Mouse (Mus musculus) MEL (cell line): ENCODE data around the gene Pde3b. TPM values are rescaled to one million over a fixed set of nuclear protein-coding genes. Genes with fewer than 3 reads are reported as not detected.

ENCODE experiments used
- DNase-seq: peaks from one replicate; pipeline ENCODE4 v3.0.0; 2011; ENCODE audit warnings: low read depth, low spot score
- H3K27ac ChIP-seq: 2 replicates; pipeline ENCODE4 v1.5.1; 2012; ENCODE audit warnings: low read depth, mild to moderate bottlenecking, control low read depth, low read length, moderate library complexity; ENCODE audit not compliant: control insufficient read depth
- H3K27me3 ChIP-seq, 2 experiments: fragments of 150-350 bp in 1 of 2; sonication (generic) in 1 of 2; 2 replicates each; pipeline ENCODE4 v1.6.1; 2012; ENCODE audit warnings: low read length in 2 of 2, mild to moderate bottlenecking in 2 of 2, improper control_type of control experiment in 1 of 2, moderate library complexity in 1 of 2; ENCODE audit not compliant: insufficient read depth in 2 of 2, control insufficient read depth in 1 of 2
- H3K36me3 ChIP-seq, 2 experiments: 2 replicates each; pipeline ENCODE4 v1.6.1; 2012 to 2014; ENCODE audit warnings: low read length in 2 of 2, improper control_type of control experiment in 1 of 2, inconsistent platforms in 1 of 2, mild to moderate bottlenecking in 1 of 2; ENCODE audit not compliant: insufficient read depth in 2 of 2, control insufficient read depth in 1 of 2
- H3K4me1 ChIP-seq, 2 experiments: fragments of 150-350 bp in 1 of 2; sonication (generic) in 1 of 2; 2 replicates each; pipeline ENCODE4 v1.6.1; 2012; ENCODE audit warnings: low read length in 2 of 2, improper control_type of control experiment in 1 of 2, mild to moderate bottlenecking in 1 of 2; ENCODE audit not compliant: insufficient read depth in 2 of 2, control insufficient read depth in 1 of 2
- H3K4me3 ChIP-seq, 2 experiments: fragments of 150-350 bp in 1 of 2; sonication (generic) in 1 of 2; 2 replicates each; pipeline ENCODE4 v1.5.1; 2012; ENCODE audit warnings: low read depth in 2 of 2, low read length in 2 of 2, mild to moderate bottlenecking in 2 of 2, moderate library complexity in 2 of 2, control low read depth in 1 of 2, improper control_type of control experiment in 1 of 2; ENCODE audit not compliant: control insufficient read depth in 1 of 2, insufficient read depth in 1 of 2
- H3K79me2 ChIP-seq: 2 replicates; pipeline ENCODE4 v1.6.1; 2012; ENCODE audit warnings: mild to moderate bottlenecking, low read length, moderate library complexity; ENCODE audit not compliant: control insufficient read depth, poor library complexity, insufficient read depth
- H3K9ac ChIP-seq: 2 replicates; pipeline ENCODE4 v1.6.1; 2012; ENCODE audit warnings: low read depth, mild to moderate bottlenecking, control low read depth, low read length, moderate library complexity; ENCODE audit not compliant: control insufficient read depth, poor library complexity, severe bottlenecking
- H3K9me3 ChIP-seq: fragments of 150-350 bp; sonication (generic); replicated peaks from 2 replicates; pipeline ENCODE4 v1.6.1; 2012; ENCODE audit warnings: mild to moderate bottlenecking, low read length, improper control_type of control experiment, moderate library complexity; ENCODE audit not compliant: insufficient read depth
- BHLHE40 ChIP-seq: IDR thresholded peaks from 2 replicates; pipeline ENCODE4 v1.6.1; 2012; ENCODE audit warnings: low read depth, mild to moderate bottlenecking, inconsistent platforms, low read length, improper control_type of control experiment, borderline replicate concordance
- CHD1 ChIP-seq: IDR thresholded peaks from 2 replicates; pipeline ENCODE4 v1.6.1; 2012; ENCODE audit warnings: low read depth, mild to moderate bottlenecking, inconsistent platforms, low read length, improper control_type of control experiment
- EP300 ChIP-seq, 2 experiments: IDR thresholded peaks; 2 replicates each; pipeline ENCODE4 v1.6.1; 2011; ENCODE audit warnings: improper control_type of control experiment in 2 of 2, low read length in 2 of 2, low read depth in 1 of 2, mild to moderate bottlenecking in 1 of 2
- ETS1 ChIP-seq: IDR thresholded peaks from 2 replicates; pipeline ENCODE4 v1.6.1; 2012; ENCODE audit warnings: low read depth, mild to moderate bottlenecking, inconsistent platforms, low read length, improper control_type of control experiment, moderate library complexity
- GATA1 ChIP-seq: IDR thresholded peaks from 2 replicates; pipeline ENCODE4 v1.6.1; 2011; ENCODE audit warnings: low read depth, low read length, improper control_type of control experiment
- JUND ChIP-seq: IDR thresholded peaks from 2 replicates; pipeline ENCODE4 v1.6.1; 2011; ENCODE audit warnings: low read depth, mild to moderate bottlenecking, improper control_type of control experiment, low read length
- MAX ChIP-seq: IDR thresholded peaks from 2 replicates; pipeline ENCODE4 v1.6.1; 2011; ENCODE audit warnings: low read length, improper control_type of control experiment
- NELFE ChIP-seq: IDR thresholded peaks from 2 replicates; pipeline ENCODE4 v1.6.1; 2011; ENCODE audit warnings: low read depth, low read length, improper control_type of control experiment
- POLR2A ChIP-seq, 2 experiments: IDR thresholded peaks; 2 replicates each; pipeline ENCODE4 v1.6.1; 2011 to 2012; ENCODE audit warnings: low read length in 2 of 2, mild to moderate bottlenecking in 2 of 2, control low read depth in 1 of 2, improper control_type of control experiment in 1 of 2, low read depth in 1 of 2, moderate library complexity in 1 of 2; ENCODE audit not compliant: control insufficient read depth in 1 of 2, insufficient read depth in 1 of 2, poor library complexity in 1 of 2
- RCOR1 ChIP-seq: IDR thresholded peaks from 2 replicates; pipeline ENCODE4 v1.6.1; 2012; ENCODE audit warnings: low read depth, mild to moderate bottlenecking, inconsistent platforms, low read length, improper control_type of control experiment
- SIN3A ChIP-seq: IDR thresholded peaks from 2 replicates; pipeline ENCODE4 v1.6.1; 2012; ENCODE audit warnings: low read length, improper control_type of control experiment, inconsistent platforms
- USF1 ChIP-seq: IDR thresholded peaks from 2 replicates; pipeline ENCODE4 v1.6.1; 2014; ENCODE audit warnings: low read depth, mild to moderate bottlenecking, inconsistent platforms, low read length, improper control_type of control experiment, moderate library complexity
- USF2 ChIP-seq, 2 experiments: IDR thresholded peaks; 2 replicates each; pipeline ENCODE4 v1.6.1; 2011 to 2012; ENCODE audit warnings: improper control_type of control experiment in 2 of 2, low read length in 2 of 2, borderline replicate concordance in 1 of 2, inconsistent platforms in 1 of 2, low read depth in 1 of 2, mild to moderate bottlenecking in 1 of 2; ENCODE audit not compliant: insufficient read depth in 1 of 2
- ZC3H11A ChIP-seq: IDR thresholded peaks from 2 replicates; pipeline ENCODE4 v1.6.1; 2012; ENCODE audit warnings: low read depth, mild to moderate bottlenecking, inconsistent platforms, low read length, improper control_type of control experiment
- polyA plus RNA-seq, 2 experiments: library from polyadenylated mRNA; stranded (reverse) in 1 of 2; unstranded in 1 of 2; fragments of >175 nt in 1 of 2; fragments of >200 nt in 1 of 2; gene quantifications; 2 replicates each; pipeline versions ENCODE4 v1.2.1 to v1.2.4; 2012; ENCODE audit warnings: low replicate concordance in 2 of 2, low read depth in 1 of 2; ENCODE audit not compliant: insufficient read length in 2 of 2, insufficient read depth in 1 of 2, missing spikeins in 1 of 2
- total RNA-seq: library from RNA; depleted of rRNA; stranded (reverse); fragments of 300-350 nt; gene quantifications from 2 replicates; pipeline ENCODE4 v1.2.3, GENCODE M21; 2012

The Pde3b gene
- total and polyA plus RNA-seq, 3 experiments, result 4.5 to 36.6 (median 9.9) TPM

DNA sequence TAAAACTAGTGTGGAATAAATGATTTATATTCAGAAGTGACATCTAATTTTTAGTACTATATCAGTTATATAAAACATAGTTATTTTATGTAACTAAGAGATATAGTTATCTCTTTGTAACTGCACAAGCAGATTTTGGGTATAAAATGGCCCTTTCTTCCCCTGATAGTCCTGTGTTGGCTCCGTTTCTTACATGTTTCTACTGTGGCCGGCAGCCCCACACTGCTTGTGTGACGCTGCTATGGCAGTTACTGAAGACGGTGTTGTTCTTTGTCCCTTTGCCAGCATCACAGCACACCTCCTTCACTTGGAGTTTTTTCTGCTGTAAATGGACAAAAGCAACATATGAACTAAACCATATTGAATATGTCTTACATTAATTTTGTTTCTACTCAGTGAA is 41.8 kb downstream of the Pde3b start:
- DNase-seq, result peak; percentile 59
- Histone ChIP-seq H3K27me3 (no peaks in the 10 kb centered on the region), H3K4me1 (peaks cover 10 to 14% of the 10 kb centered on the region in 2 experiments), H3K9ac (peak overlapping the region; percentile 56), H3K79me2 (peaks cover 12% of the 10 kb centered on the region), H3K27ac (peak overlapping the region; percentile 67), H3K4me3 (peak overlapping the region; percentile 28 to 29; a peak in 2 of 4 replicates), H3K36me3 (peaks cover 0 to 30% of the 10 kb centered on the region in 2 experiments; a peak in 2 of 4 replicates), H3K9me3 (no peaks in the 10 kb centered on the region)
- TF ChIP-seq EP300 (IDR thresholded peaks at IDR 0.05; ENCODE audit: low read depth in 1 of 2, low read length in 2 of 2), result peak; percentile 34 to 56; a peak in 2 of 4 replicates
- peak; percentile 37; the same call in 1 of the 2 replicates for TF ChIP-seq GATA1
- TF ChIP-seq USF2 (IDR thresholded peaks at IDR 0.05; ENCODE audit: borderline replicate concordance in 1 of 2, insufficient read depth in 1 of 2, low read depth in 1 of 2, low read length in 2 of 2), result no peak
- peak; percentile 19; the same call in 1 of the 2 replicates for TF ChIP-seq ETS1
- TF ChIP-seq, all 39 proteins: peak for 3

DNA sequence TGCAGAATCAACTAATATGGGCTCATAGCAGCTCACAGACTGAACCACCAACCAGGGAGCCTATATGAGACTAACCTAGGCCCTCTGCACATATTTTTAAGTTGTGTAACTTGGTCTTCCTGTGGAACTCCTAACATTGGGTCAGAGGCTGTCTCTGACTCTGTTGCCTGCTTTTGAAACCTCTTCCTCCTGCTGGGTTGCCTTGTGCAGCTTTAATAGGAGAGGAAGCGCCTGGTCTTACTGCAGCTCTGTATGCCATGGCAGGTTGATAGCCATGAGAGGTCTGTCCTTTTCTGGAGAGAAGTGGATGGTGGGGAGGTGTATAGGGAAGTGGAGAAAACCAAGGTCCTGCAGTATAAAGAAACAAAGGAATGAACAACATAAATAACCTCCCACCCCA is 44.8 kb downstream of the Pde3b start:
- Histone ChIP-seq H3K36me3 (peaks cover 0 to 23% of the 10 kb centered on the region in 2 experiments; a peak in 2 of 4 replicates), H3K9me3 (no peaks in the 10 kb centered on the region), H3K79me2 (peaks cover 9% of the 10 kb centered on the region), H3K27ac (no peak overlapping the region), H3K4me3 (no peak overlapping the region), H3K9ac (no peak overlapping the region), H3K27me3 (no peaks in the 10 kb centered on the region), H3K4me1 (peaks cover 8 to 12% of the 10 kb centered on the region in 2 experiments)
- no peak for TF ChIP-seq JUND
- TF ChIP-seq BHLHE40, result no peak
- no peak for TF ChIP-seq CHD1
- no peak for TF ChIP-seq ZC3H11A
- no peak for DNase-seq

DNA sequence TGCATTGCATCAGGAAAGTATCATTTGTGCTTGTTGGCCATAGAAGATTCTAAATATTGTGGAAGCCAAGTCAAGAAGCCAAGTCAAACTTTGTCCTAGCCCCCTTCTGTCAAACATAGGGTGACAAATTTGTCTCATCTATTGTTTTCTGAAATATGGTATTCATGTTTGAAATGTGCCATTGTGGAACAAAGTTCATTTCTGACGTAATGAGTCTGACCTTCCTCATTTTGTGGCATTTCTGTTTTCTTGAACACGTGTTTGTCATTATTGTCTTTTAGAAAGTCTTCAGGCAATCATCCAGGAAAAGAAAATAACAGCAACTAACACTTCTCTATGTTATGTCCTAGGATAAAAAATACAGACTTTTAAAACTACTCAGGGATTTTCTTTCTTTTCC is 46.6 kb downstream of the Pde3b start:
- H3K4me1 ChIP-seq, result peaks cover 3 to 8% of the 10 kb centered on the region in 2 experiments
- H3K27ac ChIP-seq, result no peak overlapping the region; the same call in 1 of the 2 replicates
- peaks cover 0 to 16% of the 10 kb centered on the region in 2 experiments; a peak in 2 of 4 replicates for H3K36me3 ChIP-seq
- H3K27me3 ChIP-seq, result no peaks in the 10 kb centered on the region
- H3K9me3 ChIP-seq, result no peaks in the 10 kb centered on the region
- no peak for DNase-seq
- H3K4me3 ChIP-seq, result no peak overlapping the region
- no peak overlapping the region for H3K9ac ChIP-seq
- H3K79me2 ChIP-seq, result peaks cover 4% of the 10 kb centered on the region; the same call in 1 of the 2 replicates
- TF ChIP-seq ETS1, result 0 out of 2 replicates have a peak, but pooled peaks have one; percentile 14
- TF ChIP-seq MAX, result peak; percentile 46; the same call in 1 of the 2 replicates
- TF ChIP-seq NELFE, result no peak
- no peak for TF ChIP-seq POLR2A (IDR thresholded peaks at IDR 0.05; ENCODE audit: control insufficient read depth in 1 of 2, insufficient read depth in 1 of 2, low read depth in 1 of 2, low read length in 2 of 2, poor library complexity in 1 of 2)
- no peak for TF ChIP-seq BHLHE40
- TF ChIP-seq SIN3A, result no peak
- TF ChIP-seq USF1, result 0 out of 2 replicates have a peak, but pooled peaks have one; percentile 5
- no peak for TF ChIP-seq RCOR1
